Mouse (Mus musculus): ENCODE data around the gene Slc16a4. TPM values are rescaled to one million over a fixed set of nuclear protein-coding genes. Genes with fewer than 3 reads are reported as not detected.

The Slc16a4 gene
- polyA plus RNA-seq, 1 experiment: 0.05 TPM

GRCm38 (mm10) chr3:107345033-107345725, 54.1 kb downstream of the Slc16a4 start:
- H3K27me3 ChIP-seq (ENCODE audit: control insufficient read depth, insufficient read depth, low read length): no peaks in the 10 kb centered on the region
- no peaks in the 10 kb centered on the region for H3K4me1 ChIP-seq (ENCODE audit: control insufficient read depth, insufficient read depth, insufficient read length)
- DNase-seq (ENCODE audit: low read depth in 1 of 2, low spot score in 2 of 2): no peak
- H3K36me3 ChIP-seq (ENCODE audit: control insufficient read depth, insufficient read depth, low read length): no peaks in the 10 kb centered on the region
- 22% methylated on average over 3 of the region's 3 CpGs for WGBS
- no peak overlapping the region for H3K4me3 ChIP-seq (ENCODE audit: extremely low read depth, insufficient read depth, insufficient read length)
- TF ChIP-seq CTCF (IDR thresholded peaks at IDR 0.05; ENCODE audit: extremely low read depth, insufficient read depth, insufficient read length, insufficient replicate concordance) (no peak), POLR2A (IDR thresholded peaks at IDR 0.05; ENCODE audit: low read depth, low read length) (no peak)
- no peak overlapping the region for H3K27ac ChIP-seq (ENCODE audit: insufficient read depth, low read length)

- 86% methylated on average over 3 of the region's 3 CpGs for WGBS
- H3K27me3 ChIP-seq (ENCODE audit: control insufficient read depth, insufficient read depth, low read length): no peaks in the 10 kb centered on the region
- no peaks in the 10 kb centered on the region for H3K36me3 ChIP-seq (ENCODE audit: control insufficient read depth, insufficient read depth, low read length)
- TF ChIP-seq POLR2A (IDR thresholded peaks at IDR 0.05; ENCODE audit: low read depth, low read length) (no peak), CTCF (IDR thresholded peaks at IDR 0.05; ENCODE audit: extremely low read depth, insufficient read depth, insufficient read length, insufficient replicate concordance) (no peak)
- no peak overlapping the region for H3K4me3 ChIP-seq (ENCODE audit: extremely low read depth, insufficient read depth, insufficient read length)
- no peak overlapping the region for H3K27ac ChIP-seq (ENCODE audit: insufficient read depth, low read length)
- DNase-seq (ENCODE audit: low read depth in 1 of 2, low spot score in 2 of 2): no peak
- H3K4me1 ChIP-seq (ENCODE audit: control insufficient read depth, insufficient read depth, insufficient read length): no peaks in the 10 kb centered on the region
These were observed 58.0 kb downstream of the Slc16a4 start for GRCm38 (mm10) chr3:107349006-107349405.

GRCm38 (mm10) chr3:107351706-107352105, 60.7 kb downstream of the Slc16a4 start:
- 93% methylated on average over 3 of the region's 3 CpGs for WGBS
- Histone ChIP-seq H3K4me1 (ENCODE audit: control insufficient read depth, insufficient read depth, insufficient read length) (no peaks in the 10 kb centered on the region), H3K36me3 (ENCODE audit: control insufficient read depth, insufficient read depth, low read length) (no peaks in the 10 kb centered on the region), H3K4me3 (ENCODE audit: extremely low read depth, insufficient read depth, insufficient read length) (no peak overlapping the region), H3K27ac (ENCODE audit: insufficient read depth, low read length) (no peak overlapping the region), H3K27me3 (ENCODE audit: control insufficient read depth, insufficient read depth, low read length) (no peaks in the 10 kb centered on the region)
- DNase-seq (ENCODE audit: low read depth in 1 of 2, low spot score in 2 of 2): no peak
- TF ChIP-seq CTCF (IDR thresholded peaks at IDR 0.05; ENCODE audit: extremely low read depth, insufficient read depth, insufficient read length, insufficient replicate concordance): no peak
- TF ChIP-seq POLR2A (IDR thresholded peaks at IDR 0.05; ENCODE audit: low read depth, low read length): no peak

- H3K27ac ChIP-seq (ENCODE audit: insufficient read depth, low read length): no peak overlapping the region
- TF ChIP-seq CTCF (IDR thresholded peaks at IDR 0.05; ENCODE audit: extremely low read depth, insufficient read depth, insufficient read length, insufficient replicate concordance) (no peak), POLR2A (IDR thresholded peaks at IDR 0.05; ENCODE audit: low read depth, low read length) (no peak)
These were observed 64.7 kb downstream of the Slc16a4 start for GRCm38 (mm10) chr3:107355618-107356260.

GRCm38 (mm10) chr3:107356964-107357441, 66.0 kb downstream of the Slc16a4 start:
- WGBS: 5% methylated on average over 11 of the region's 11 CpGs
- Histone ChIP-seq H3K4me3 (ENCODE audit: extremely low read depth, insufficient read depth, insufficient read length) (no peak overlapping the region), H3K27me3 (ENCODE audit: control insufficient read depth, insufficient read depth, low read length) (no peaks in the 10 kb centered on the region), H3K36me3 (ENCODE audit: control insufficient read depth, insufficient read depth, low read length) (no peaks in the 10 kb centered on the region), H3K27ac (ENCODE audit: insufficient read depth, low read length) (no peak overlapping the region), H3K4me1 (ENCODE audit: control insufficient read depth, insufficient read depth, insufficient read length) (no peaks in the 10 kb centered on the region)
- TF ChIP-seq CTCF (IDR thresholded peaks at IDR 0.05; ENCODE audit: extremely low read depth, insufficient read depth, insufficient read length, insufficient replicate concordance): peak; percentile 61; the same call in 1 of the 2 replicates
- TF ChIP-seq POLR2A (IDR thresholded peaks at IDR 0.05; ENCODE audit: low read depth, low read length): no peak
- DNase-seq (ENCODE audit: low read depth in 1 of 2, low spot score in 2 of 2): peak; percentile 11 to 43

More at GRCm38 (mm10) chr3:107355618-107356260, 64.7 kb downstream of the Slc16a4 start:
- no peaks in the 10 kb centered on the region for H3K27me3 ChIP-seq (ENCODE audit: control insufficient read depth, insufficient read depth, low read length)
- no peaks in the 10 kb centered on the region for H3K4me1 ChIP-seq (ENCODE audit: control insufficient read depth, insufficient read depth, insufficient read length)
- DNase-seq (ENCODE audit: low read depth in 1 of 2, low spot score in 2 of 2): no peak
- 83% methylated on average over 5 of the region's 6 CpGs for WGBS
- H3K36me3 ChIP-seq (ENCODE audit: control insufficient read depth, insufficient read depth, low read length): no peaks in the 10 kb centered on the region
- H3K4me3 ChIP-seq (ENCODE audit: extremely low read depth, insufficient read depth, insufficient read length): no peak overlapping the region

- TF ChIP-seq CTCF (IDR thresholded peaks at IDR 0.05; ENCODE audit: extremely low read depth, insufficient read depth, insufficient read length, insufficient replicate concordance) (no peak), POLR2A (IDR thresholded peaks at IDR 0.05; ENCODE audit: low read depth, low read length) (no peak)
- WGBS: 90% methylated on average over 3 of the region's 3 CpGs
- no peaks in the 10 kb centered on the region for H3K4me1 ChIP-seq (ENCODE audit: control insufficient read depth, insufficient read depth, insufficient read length)
These were observed 66.7 kb downstream of the Slc16a4 start for GRCm38 (mm10) chr3:107357700-107358234.

More at GRCm38 (mm10) chr3:107357700-107358234, 66.7 kb downstream of the Slc16a4 start:
- no peak overlapping the region for H3K4me3 ChIP-seq (ENCODE audit: extremely low read depth, insufficient read depth, insufficient read length)
- H3K27ac ChIP-seq (ENCODE audit: insufficient read depth, low read length): no peak overlapping the region
- DNase-seq (ENCODE audit: low read depth in 1 of 2, low spot score in 2 of 2): no peak
- no peaks in the 10 kb centered on the region for H3K36me3 ChIP-seq (ENCODE audit: control insufficient read depth, insufficient read depth, low read length)
- no peaks in the 10 kb centered on the region for H3K27me3 ChIP-seq (ENCODE audit: control insufficient read depth, insufficient read depth, low read length)
